Mouse (Mus musculus): ENCODE measurements around the gene Nynrin. TPM values are rescaled to one million over a fixed set of nuclear protein-coding genes. Genes with fewer than 3 reads are reported as not detected.

Nynrin gene
- total RNA-seq, 1 experiment: 7.1 TPM

DNA sequence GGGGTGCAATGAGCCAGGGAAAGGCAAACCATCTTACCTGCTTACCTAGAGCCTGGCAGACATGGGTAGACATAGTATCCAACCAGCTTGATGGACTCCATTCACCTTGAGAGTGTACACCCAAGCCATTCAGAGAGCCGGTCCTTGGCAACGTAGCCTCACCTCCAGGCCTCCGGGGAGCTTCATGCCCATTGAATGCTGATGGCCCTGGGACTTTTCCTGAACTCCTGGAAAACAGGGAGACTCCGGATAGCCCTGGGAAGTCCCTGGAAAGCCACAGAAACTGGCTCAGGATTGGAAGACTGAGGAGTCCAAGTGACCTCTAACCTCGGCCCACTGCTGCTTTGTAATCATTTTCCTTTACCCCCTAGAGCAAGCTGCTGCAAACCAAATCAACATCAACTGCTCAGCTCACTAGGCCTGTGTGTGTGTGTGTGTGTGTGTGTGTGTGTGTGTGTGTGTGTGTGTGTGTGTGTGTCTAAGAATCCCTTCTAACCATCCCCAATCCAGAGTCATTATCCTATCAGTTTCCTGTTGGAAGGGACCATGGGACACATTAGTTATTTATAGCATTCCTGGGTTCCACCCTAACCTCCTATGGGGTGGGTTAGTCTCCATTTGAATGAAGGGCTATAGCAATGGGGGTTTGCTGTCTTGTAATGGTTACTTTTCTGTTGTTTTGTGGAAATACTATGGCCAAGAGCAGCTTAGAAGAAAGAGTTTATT lies 18.8 kb upstream of the Nynrin start:
- in situ Hi-C loops (cut with MboI; ENCODE audit: low sequenced_read_pairs in 2 of 2, unreplicated experiment in 2 of 2): no loop called here
- H3K36me3 ChIP-seq (ENCODE audit: control insufficient read depth, insufficient read depth, low read length, poor library complexity, severe bottlenecking): peaks cover 3% of the 10 kb centered on the region; the same call in 1 of the 2 replicates
- TF ChIP-seq HCFC1 (IDR thresholded peaks at IDR 0.05; ENCODE audit: borderline replicate concordance, insufficient read depth, low read length) (no peak), MAFK (IDR thresholded peaks at IDR 0.05; ENCODE audit: insufficient read depth, low read depth, low read length) (no peak), ZC3H11A (IDR thresholded peaks at IDR 0.05; ENCODE audit: borderline replicate concordance, low read depth, low read length) (no peak), ZNF384 (IDR thresholded peaks at IDR 0.05; ENCODE audit: low read depth, low read length) (no peak), CHD2 (IDR thresholded peaks at IDR 0.05; ENCODE audit: low read depth, low read length) (no peak)
- peaks cover 27 to 59% of the 10 kb centered on the region in 2 experiments for H3K4me1 ChIP-seq (ENCODE audit: control insufficient read depth in 2 of 2, insufficient read depth in 2 of 2, low read length in 2 of 2, poor library complexity in 1 of 2)
- peak overlapping the region; percentile 86 for H3K27ac ChIP-seq (ENCODE audit: insufficient read depth, low read depth, low read length, poor library complexity, severe bottlenecking)
- no peak for DNase-seq (ENCODE audit: low read depth, low spot score)
- no peak overlapping the region; the same call in 1 of the 2 replicates for H3K9ac ChIP-seq (ENCODE audit: insufficient read depth, low read depth, low read length, poor library complexity, severe bottlenecking)
- H3K9me3 ChIP-seq (ENCODE audit: control insufficient read depth, insufficient read depth, low read depth, low read length): no peaks in the 10 kb centered on the region
- peak overlapping the region; percentile 0 to 22; a peak in 2 of 4 replicates for H3K4me3 ChIP-seq (ENCODE audit: insufficient read depth in 1 of 2, low read depth in 1 of 2, low read length in 2 of 2, poor library complexity in 1 of 2, severe bottlenecking in 1 of 2)

DNA sequence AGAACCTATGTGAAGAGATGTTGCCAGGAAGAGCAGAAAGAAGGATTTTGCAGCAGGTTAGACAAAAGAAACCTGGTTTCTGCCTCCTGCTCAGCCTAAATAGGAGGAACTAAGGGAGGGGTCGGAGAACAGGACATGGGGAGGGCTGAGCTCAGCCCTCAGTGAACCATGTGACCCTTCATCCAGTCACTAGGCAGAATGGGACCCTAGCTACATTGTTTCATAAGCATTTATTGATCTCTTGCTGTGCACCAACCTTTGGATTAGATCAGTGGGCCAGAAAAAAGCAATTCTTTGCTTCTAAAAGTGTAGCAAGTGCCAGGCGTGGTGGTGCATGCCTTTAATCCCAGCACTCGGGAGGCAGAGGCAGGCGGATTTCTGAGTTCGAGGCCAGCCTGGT lies 15.5 kb upstream of the Nynrin start:
- Histone ChIP-seq H3K4me1 (ENCODE audit: control insufficient read depth in 2 of 2, insufficient read depth in 2 of 2, low read length in 2 of 2, poor library complexity in 1 of 2) (peaks cover 15 to 42% of the 10 kb centered on the region in 2 experiments), H3K9me3 (ENCODE audit: control insufficient read depth, insufficient read depth, low read depth, low read length) (no peaks in the 10 kb centered on the region), H3K36me3 (ENCODE audit: control insufficient read depth, insufficient read depth, low read length, poor library complexity, severe bottlenecking) (no peaks in the 10 kb centered on the region; the same call in 1 of the 2 replicates), H3K27ac (ENCODE audit: insufficient read depth, low read depth, low read length, poor library complexity, severe bottlenecking) (no peak overlapping the region), H3K9ac (ENCODE audit: insufficient read depth, low read depth, low read length, poor library complexity, severe bottlenecking) (no peak overlapping the region), H3K4me3 (ENCODE audit: insufficient read depth in 1 of 2, low read depth in 1 of 2, low read length in 2 of 2, poor library complexity in 1 of 2, severe bottlenecking in 1 of 2) (no peak overlapping the region)
- no peak for DNase-seq (ENCODE audit: low read depth, low spot score)
- in situ Hi-C loops (cut with MboI; ENCODE audit: low sequenced_read_pairs in 2 of 2, unreplicated experiment in 2 of 2): no loop called here
- TF ChIP-seq ZNF384 (IDR thresholded peaks at IDR 0.05; ENCODE audit: low read depth, low read length): no peak
- no peak for TF ChIP-seq MAFK (IDR thresholded peaks at IDR 0.05; ENCODE audit: insufficient read depth, low read depth, low read length)
- TF ChIP-seq HCFC1 (IDR thresholded peaks at IDR 0.05; ENCODE audit: borderline replicate concordance, insufficient read depth, low read length): no peak

GRCm38 (mm10) chr14:55838740-55839139 lies 15.1 kb upstream of the Nynrin start:
- no peak overlapping the region for H3K27ac ChIP-seq (ENCODE audit: insufficient read depth, low read depth, low read length, poor library complexity, severe bottlenecking)
- no peak overlapping the region for H3K9ac ChIP-seq (ENCODE audit: insufficient read depth, low read depth, low read length, poor library complexity, severe bottlenecking)
- no peaks in the 10 kb centered on the region; the same call in 1 of the 2 replicates for H3K36me3 ChIP-seq (ENCODE audit: control insufficient read depth, insufficient read depth, low read length, poor library complexity, severe bottlenecking)
- no peak for DNase-seq (ENCODE audit: low read depth, low spot score)
- TF ChIP-seq HCFC1 (IDR thresholded peaks at IDR 0.05; ENCODE audit: borderline replicate concordance, insufficient read depth, low read length) (no peak), CHD2 (IDR thresholded peaks at IDR 0.05; ENCODE audit: low read depth, low read length) (no peak), MAFK (IDR thresholded peaks at IDR 0.05; ENCODE audit: insufficient read depth, low read depth, low read length) (no peak), ZC3H11A (IDR thresholded peaks at IDR 0.05; ENCODE audit: borderline replicate concordance, low read depth, low read length) (no peak), ZNF384 (IDR thresholded peaks at IDR 0.05; ENCODE audit: low read depth, low read length) (no peak)
- H3K4me3 ChIP-seq (ENCODE audit: insufficient read depth in 1 of 2, low read depth in 1 of 2, low read length in 2 of 2, poor library complexity in 1 of 2, severe bottlenecking in 1 of 2): no peak overlapping the region
- in situ Hi-C loops (cut with MboI; ENCODE audit: low sequenced_read_pairs in 2 of 2, unreplicated experiment in 2 of 2): no loop called here
- H3K9me3 ChIP-seq (ENCODE audit: control insufficient read depth, insufficient read depth, low read depth, low read length): no peaks in the 10 kb centered on the region
- H3K4me1 ChIP-seq (ENCODE audit: control insufficient read depth in 2 of 2, insufficient read depth in 2 of 2, low read length in 2 of 2, poor library complexity in 1 of 2): peaks cover 15 to 38% of the 10 kb centered on the region in 2 experiments

GRCm38 (mm10) chr14:55840853-55841366 lies 12.9 kb upstream of the Nynrin start:
- Histone ChIP-seq H3K36me3 (ENCODE audit: control insufficient read depth, insufficient read depth, low read length, poor library complexity, severe bottlenecking) (no peaks in the 10 kb centered on the region), H3K9ac (ENCODE audit: insufficient read depth, low read depth, low read length, poor library complexity, severe bottlenecking) (no peak overlapping the region), H3K9me3 (ENCODE audit: control insufficient read depth, insufficient read depth, low read depth, low read length) (no peaks in the 10 kb centered on the region), H3K4me1 (ENCODE audit: control insufficient read depth in 2 of 2, insufficient read depth in 2 of 2, low read length in 2 of 2, poor library complexity in 1 of 2) (peaks cover 5 to 22% of the 10 kb centered on the region in 2 experiments), H3K4me3 (ENCODE audit: insufficient read depth in 1 of 2, low read depth in 1 of 2, low read length in 2 of 2, poor library complexity in 1 of 2, severe bottlenecking in 1 of 2) (no peak overlapping the region), H3K27ac (ENCODE audit: insufficient read depth, low read depth, low read length, poor library complexity, severe bottlenecking) (no peak overlapping the region)
- in situ Hi-C loops (cut with MboI; ENCODE audit: low sequenced_read_pairs in 2 of 2, unreplicated experiment in 2 of 2): no loop called here
- no peak for DNase-seq (ENCODE audit: low read depth, low spot score)
- TF ChIP-seq ZNF384 (IDR thresholded peaks at IDR 0.05; ENCODE audit: low read depth, low read length) (no peak), MAFK (IDR thresholded peaks at IDR 0.05; ENCODE audit: insufficient read depth, low read depth, low read length) (peak; percentile 93)

Data from ES-E14 (cell line).